Mouse (Mus musculus) cerebellum, adult 2 months (tissue): ENCODE measurements around the gene Acsbg2.

Experiments used
- CTCF ChIP-seq: fragments of 200-500 bp; IDR thresholded peaks from 2 replicates; pipeline ENCODE4 v1.5.1; 2011; ENCODE audit warnings: low read depth, mild to moderate bottlenecking, control low read depth, low read length, moderate library complexity, borderline replicate concordance; ENCODE audit not compliant: insufficient read depth
- POLR2A ChIP-seq: fragments of 200-500 bp; IDR thresholded peaks from 2 replicates; pipeline ENCODE4 v1.6.1; 2011; ENCODE audit warnings: low read length, control low read depth, borderline replicate concordance; ENCODE audit not compliant: insufficient read depth

- TF ChIP-seq CTCF, result no peak
- TF ChIP-seq POLR2A, result no peak
These were observed 40.9 kb downstream of the Acsbg2 start for GRCm38 (mm10) chr17:56833381-56833780.
